17 mouse cellular contexts compared by ENCODE assay signal in genomic region chr7:142931028-142931427, GRCm38 (mm10). TPM values are rescaled to one million over a fixed set of nuclear protein-coding genes. Genes with fewer than 3 reads are reported as not detected.
DNase-seq lines count a peak whose midpoint lies in the region; ATAC-seq and TF ChIP-seq lines count a peak whose summit lies in the region.
"Had no signal": no experiment of that assay in that cellular context is flagged by ENCODE, and none has a peak within 500 bp of the region (broad histone marks: within the 10 kb centered on the region; RNA-seq: fewer than 3 reads in every experiment).

Gene Th, minus strand, starts transcription at chr7:142931128.

- H3K9me3 ChIP-seq in lung, embryonic 16.5 days (ENCODE audit: control insufficient read depth, low read length) = no peaks in the 10 kb centered on the region
- no peaks in the 10 kb centered on the region for H3K9me3 ChIP-seq in lung, postnatal 0 days (ENCODE audit: low read length)
- H3K9me3 ChIP-seq in intestine, embryonic 16.5 days (ENCODE audit: control insufficient read depth, low read length) = no peaks in the 10 kb centered on the region
- H3K9me3 ChIP-seq: embryonic facial prominence, embryonic 12.5 days; forebrain, embryonic 13.5 days; heart, embryonic 13.5 days; limb, embryonic 15.5 days had no signal

- 77% methylated on average over 3 of the region's 3 CpGs for WGBS in cerebellum, adult 2 months
- WGBS in lung, embryonic 16.5 days = 85% methylated on average over 3 of the region's 3 CpGs
- WGBS in lung, postnatal 0 days = 79% methylated on average over 3 of the region's 3 CpGs
- 79% methylated on average over 3 of the region's 3 CpGs for WGBS in intestine, embryonic 16.5 days
- 87% methylated on average over 3 of the region's 3 CpGs for WGBS in small intestine, adult 2 months

- DNase-seq in cerebellum, adult 2 months = no peak
- no peak for DNase-seq in cerebellum, adult 11-12 months
- DNase-seq in lung, postnatal 0 days (ENCODE audit: low spot score) = no peak
- DNase-seq in B cell, adult 2 months = no peak
- DNase-seq in testis, postnatal 10 days (ENCODE audit: low spot score) = no peak
- DNase-seq: cerebellum, postnatal 36 days; gastrocnemius, postnatal 25 days; kidney, postnatal 4 days; lung, postnatal 10 days had no signal

- no peak within 1 kb of the TSS for H3K4me2 ChIP-seq in lung, embryonic 16.5 days (ENCODE audit: low read depth, low read length)
- no peak within 1 kb of the TSS for H3K4me2 ChIP-seq in lung, postnatal 0 days (replicated peaks; ENCODE audit: low read depth, low read length)
- H3K4me2 ChIP-seq in intestine, embryonic 16.5 days (ENCODE audit: low read depth, low read length) = no peak within 1 kb of the TSS
- H3K4me2 ChIP-seq: embryonic facial prominence, embryonic 12.5 days; forebrain, embryonic 13.5 days; heart, embryonic 13.5 days; limb, embryonic 15.5 days had no signal

- H3K9ac ChIP-seq in lung, embryonic 16.5 days (ENCODE audit: low read length) = no peak within 1 kb of the TSS
- no peak within 1 kb of the TSS for H3K9ac ChIP-seq in lung, postnatal 0 days (replicated peaks; ENCODE audit: low read depth)
- no peak within 1 kb of the TSS for H3K9ac ChIP-seq in intestine, embryonic 16.5 days (ENCODE audit: low read depth, low read length)
- H3K9ac ChIP-seq: embryonic facial prominence, embryonic 12.5 days; forebrain, embryonic 13.5 days; heart, embryonic 13.5 days; limb, embryonic 15.5 days had no signal

- H3K4me1 ChIP-seq in cerebellum, adult 2 months (ENCODE audit: control insufficient read depth, insufficient read depth, low read length) = no peaks in the 10 kb centered on the region; the same call in 1 of the 2 replicates
- no peaks in the 10 kb centered on the region for H3K4me1 ChIP-seq in lung, embryonic 16.5 days (replicated peaks; ENCODE audit: control insufficient read depth, insufficient read depth, low read length)
- H3K4me1 ChIP-seq in lung, postnatal 0 days (ENCODE audit: insufficient read depth, low read depth, low read length) = no peaks in the 10 kb centered on the region
- peaks cover 6% of the 10 kb centered on the region; the same call in 1 of the 2 replicates for H3K4me1 ChIP-seq in intestine, embryonic 16.5 days (ENCODE audit: control insufficient read depth, insufficient read depth, low read length)
- H3K4me1 ChIP-seq in small intestine, adult 2 months (ENCODE audit: control insufficient read depth, insufficient read depth, insufficient read length, low read length) = peaks cover 12% of the 10 kb centered on the region
- H3K4me1 ChIP-seq: embryonic facial prominence, embryonic 12.5 days; forebrain, embryonic 13.5 days; limb, embryonic 15.5 days had no signal

- TF ChIP-seq EP300 in lung, postnatal 0 days (IDR thresholded peaks at IDR 0.05) = no peak

- no peak for TF ChIP-seq CTCF in cerebellum, adult 2 months (IDR thresholded peaks at IDR 0.05; ENCODE audit: borderline replicate concordance, insufficient read depth, low read depth, low read length)
- TF ChIP-seq CTCF in lung, postnatal 0 days (IDR thresholded peaks at IDR 0.05) = no peak
- no peak for TF ChIP-seq CTCF in small intestine, adult 2 months (IDR thresholded peaks at IDR 0.05; ENCODE audit: extremely low read depth, insufficient read length, insufficient replicate concordance, low read depth, low read length)

- ATAC-seq in lung, embryonic 16.5 days (ENCODE audit: low read depth) = no peak
- no peak for ATAC-seq in lung, postnatal 0 days
- ATAC-seq in intestine, embryonic 16.5 days = no peak
- ATAC-seq: forebrain, embryonic 13.5 days; inflammation-experienced regulatory T-cells, adult 6 months had no signal

- H3K27ac ChIP-seq in cerebellum, adult 2 months (ENCODE audit: insufficient read depth, low read length) = no peak within 1 kb of the TSS
- 0 out of 2 replicates have a peak within 1 kb of the TSS, but pooled peaks have one; percentile 3 for H3K27ac ChIP-seq in lung, embryonic 16.5 days (ENCODE audit: low read length)
- no peak within 1 kb of the TSS for H3K27ac ChIP-seq in lung, postnatal 0 days (ENCODE audit: low read length)
- H3K27ac ChIP-seq in intestine, embryonic 16.5 days (ENCODE audit: low read length) = peak within 1 kb of the TSS; percentile 62; the same call in 1 of the 2 replicates
- H3K27ac ChIP-seq in small intestine, adult 2 months (ENCODE audit: insufficient read depth, low read depth, low read length) = peak within 1 kb of the TSS; percentile 28; the same call in 1 of the 2 replicates
- H3K27ac ChIP-seq: embryonic facial prominence, embryonic 12.5 days; forebrain, embryonic 13.5 days; heart, embryonic 13.5 days; limb, embryonic 15.5 days had no signal

- H3K36me3 ChIP-seq in lung, embryonic 16.5 days (ENCODE audit: control insufficient read depth, insufficient read depth, low read length) = no peaks in the 10 kb centered on the region
- no peaks in the 10 kb centered on the region for H3K36me3 ChIP-seq in lung, postnatal 0 days (ENCODE audit: insufficient read depth, low read length)
- no peaks in the 10 kb centered on the region for H3K36me3 ChIP-seq in intestine, embryonic 16.5 days (ENCODE audit: control insufficient read depth, insufficient read depth, low read length)
- no peaks in the 10 kb centered on the region for H3K36me3 ChIP-seq in small intestine, adult 2 months (ENCODE audit: control insufficient read depth, insufficient read depth, low read length)
- H3K36me3 ChIP-seq: embryonic facial prominence, embryonic 12.5 days; heart, embryonic 13.5 days; limb, embryonic 15.5 days had no signal

- H3K4me3 ChIP-seq in cerebellum, adult 2 months (replicated peaks; ENCODE audit: insufficient read depth, low read depth, low read length) = no peak within 1 kb of the TSS
- no peak within 1 kb of the TSS for H3K4me3 ChIP-seq in lung, embryonic 16.5 days (ENCODE audit: low read length)
- H3K4me3 ChIP-seq in lung, postnatal 0 days (ENCODE audit: low read depth, low read length) = no peak within 1 kb of the TSS
- no peak within 1 kb of the TSS for H3K4me3 ChIP-seq in intestine, embryonic 16.5 days (ENCODE audit: low read length)
- H3K4me3 ChIP-seq in small intestine, adult 2 months (ENCODE audit: low read depth, low read length) = no peak within 1 kb of the TSS
- H3K4me3 ChIP-seq: embryonic facial prominence, embryonic 12.5 days; forebrain, embryonic 13.5 days; heart, embryonic 13.5 days; limb, embryonic 15.5 days had no signal

- H3K27me3 ChIP-seq in cerebellum, adult 2 months (ENCODE audit: control insufficient read depth, insufficient read depth, low read length) = no peaks in the 10 kb centered on the region
- H3K27me3 ChIP-seq in lung, embryonic 16.5 days (ENCODE audit: control insufficient read depth, insufficient read depth, low read depth, low read length) = no peaks in the 10 kb centered on the region
- H3K27me3 ChIP-seq in lung, postnatal 0 days (replicated peaks; ENCODE audit: insufficient read depth, low read length) = no peaks in the 10 kb centered on the region
- H3K27me3 ChIP-seq in intestine, embryonic 16.5 days (replicated peaks; ENCODE audit: control insufficient read depth, insufficient read depth, low read length) = no peaks in the 10 kb centered on the region
- no peaks in the 10 kb centered on the region for H3K27me3 ChIP-seq in small intestine, adult 2 months (ENCODE audit: control insufficient read depth, insufficient read depth, low read length)
- H3K27me3 ChIP-seq: forebrain, embryonic 13.5 days; limb, embryonic 15.5 days had no signal

- TF ChIP-seq POLR2A in cerebellum, adult 2 months (IDR thresholded peaks at IDR 0.05; ENCODE audit: borderline replicate concordance, insufficient read depth, low read length) = no peak
- TF ChIP-seq POLR2A in small intestine, adult 2 months (IDR thresholded peaks at IDR 0.05; ENCODE audit: low read depth, low read length) = no peak

RNA-seq across cellular contexts. Expression of gene Th, which starts in this region (rescaled TPM):
- 11.0 and 13.6 TPM in 2 replicates for polyA plus RNA-seq in cerebellum, adult 2 months (2012; rRNA removed)
- polyA plus RNA-seq in lung, embryonic 16.5 days (2015; fragmentation: Nextera tagmentation; extraction: Ambion mirVana) = 1.1 and 1.9 TPM in 2 replicates
- polyA plus RNA-seq in lung, postnatal 0 days (2015; fragmentation: Nextera tagmentation; extraction: Ambion mirVana) = 0.08 and 0.10 TPM in 2 replicates
- 2.1 and 3.3 TPM in 2 replicates for polyA plus RNA-seq in intestine, embryonic 16.5 days (2015; fragmentation: Nextera tagmentation; extraction: Ambion mirVana)
- polyA plus RNA-seq in small intestine, adult 2 months (2012; rRNA removed) = 0.23 and 2.3 TPM in 2 replicates
- polyA plus RNA-seq: inflammation-experienced regulatory T-cells, adult 6 months had no signal

Comparison
In these comparisons a context has a peak if more than half of its experiments do, and no peak if none do; other contexts are left out.
1. H3K27ac ChIP-seq: peak in lung, embryonic 16.5 days (single experiment), intestine, embryonic 16.5 days (single experiment) and small intestine, adult 2 months (single experiment); none in cerebellum, adult 2 months (single experiment) and lung, postnatal 0 days (single experiment).